Comparison of ENCODE assay signal across 8 mouse cellular contexts in the genomic region with DNA sequence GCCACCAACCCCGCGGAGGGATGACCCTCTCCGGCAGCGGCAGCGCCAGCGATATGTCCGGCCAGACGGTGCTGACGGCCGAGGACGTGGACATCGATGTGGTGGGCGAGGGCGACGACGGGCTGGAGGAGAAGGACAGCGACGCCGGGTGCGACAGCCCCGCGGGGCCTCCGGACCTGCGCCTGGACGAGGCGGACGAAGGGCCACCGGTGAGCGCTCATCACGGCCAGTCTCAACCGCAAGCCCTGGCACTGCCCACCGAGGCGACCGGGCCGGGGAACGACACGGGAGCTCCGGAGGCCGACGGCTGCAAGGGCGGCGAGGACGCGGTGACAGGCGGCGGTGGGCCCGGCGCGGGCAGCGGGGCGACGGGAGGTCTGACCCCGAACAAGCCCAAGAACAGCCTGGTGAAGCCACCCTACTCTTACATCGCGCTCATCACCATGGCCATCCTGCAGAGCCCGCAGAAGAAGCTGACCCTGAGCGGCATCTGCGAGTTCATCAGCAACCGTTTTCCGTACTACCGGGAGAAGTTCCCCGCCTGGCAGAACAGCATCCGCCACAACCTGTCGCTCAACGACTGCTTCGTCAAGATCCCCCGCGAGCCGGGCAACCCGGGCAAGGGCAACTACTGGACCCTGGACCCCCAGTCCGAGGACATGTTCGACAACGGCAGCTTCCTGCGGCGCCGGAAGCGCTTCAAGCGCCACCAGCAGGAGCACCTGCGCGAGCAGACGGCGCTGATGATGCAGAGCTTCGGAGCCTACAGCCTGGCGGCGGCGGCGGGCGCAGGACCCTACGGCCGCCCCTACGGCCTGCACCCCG. TPM values are rescaled to one million over a fixed set of nuclear protein-coding genes. Genes with fewer than 3 reads are reported as not detected.
DNase-seq lines count a peak whose midpoint lies in the region; ATAC-seq lines count a peak whose summit lies in the region.

No protein-coding gene starts in this region.

- peaks cover 50% of the 10 kb centered on the region for H3K27me3 ChIP-seq in forebrain, embryonic 16.5 days (replicated peaks; ENCODE audit: control insufficient read depth, insufficient read depth, low read length)
- H3K27me3 ChIP-seq in neural tube, embryonic 11.5 days (ENCODE audit: control insufficient read depth, insufficient read depth, low read length): peaks cover 92% of the 10 kb centered on the region

- intact Hi-C loops in left cerebral cortex, postnatal 4 days (cut with DNase I): loop anchor here (10.0 kb wide), 1 partner anchor 282 kb away; no protein-coding TSS in a partner anchor
- intact Hi-C loops in left cerebral cortex, postnatal 25 days (cut with DNase I): no loop called here

- H3K4me2 ChIP-seq in forebrain, embryonic 16.5 days (ENCODE audit: low read length): peak overlapping the region; percentile 46
- H3K4me2 ChIP-seq in neural tube, embryonic 11.5 days (ENCODE audit: low read depth): peak overlapping the region; percentile 36

- peak overlapping the region; percentile 27 for H3K4me3 ChIP-seq in brown adipose tissue, adult 24 weeks (ENCODE audit: insufficient read depth, low read depth, low read length)
- H3K4me3 ChIP-seq in forebrain, embryonic 16.5 days (replicated peaks; ENCODE audit: low read length): peak overlapping the region; percentile 34
- peak overlapping the region; percentile 34 for H3K4me3 ChIP-seq in neural tube, embryonic 11.5 days (ENCODE audit: low read depth, low read length)

- peak; percentile 24 for DNase-seq in left cerebral cortex, postnatal 4 days
- DNase-seq in left cerebral cortex, postnatal 25 days (ENCODE audit: low spot score in 2 of 2): no peak
- DNase-seq in kidney, postnatal 10 days: peak; percentile 28
- DNase-seq in neural tube, embryonic 11.5 days (ENCODE audit: low spot score): peak; percentile 58
- DNase-seq in ovary, postnatal 14 days (ENCODE audit: low spot score): no peak
- DNase-seq in right cerebral cortex, adult 18-20 months: no peak

- no peak overlapping the region for H3K27ac ChIP-seq in brown adipose tissue, adult 24 weeks (replicated peaks; ENCODE audit: low read depth, low read length)
- no peak overlapping the region for H3K27ac ChIP-seq in forebrain, embryonic 16.5 days (ENCODE audit: low read length)
- peak overlapping the region; percentile 58 for H3K27ac ChIP-seq in neural tube, embryonic 11.5 days (ENCODE audit: low read depth, low read length)

- H3K9ac ChIP-seq in forebrain, embryonic 16.5 days (replicated peaks; ENCODE audit: low read depth, low read length): peak overlapping the region; percentile 22; the same call in 1 of the 2 replicates
- H3K9ac ChIP-seq in neural tube, embryonic 11.5 days (ENCODE audit: low read length): peak overlapping the region; percentile 42

- no peaks in the 10 kb centered on the region for H3K9me3 ChIP-seq in forebrain, embryonic 16.5 days (ENCODE audit: control insufficient read depth, low read length)
- no peaks in the 10 kb centered on the region for H3K9me3 ChIP-seq in neural tube, embryonic 11.5 days (ENCODE audit: control insufficient read depth, low read length)

- no peaks in the 10 kb centered on the region for H3K36me3 ChIP-seq in forebrain, embryonic 16.5 days (ENCODE audit: control insufficient read depth, insufficient read depth)
- H3K36me3 ChIP-seq in neural tube, embryonic 11.5 days (ENCODE audit: control insufficient read depth, insufficient read depth, low read length): no peaks in the 10 kb centered on the region

- WGBS in forebrain, embryonic 16.5 days: 1% methylated on average over 88 of the region's 92 CpGs
- WGBS in neural tube, embryonic 11.5 days: under 1% methylated on average over 86 of the region's 92 CpGs

- no peaks in the 10 kb centered on the region; the same call in 1 of the 2 replicates for H3K4me1 ChIP-seq in brown adipose tissue, adult 24 weeks (ENCODE audit: control insufficient read depth, insufficient read depth, insufficient read length, low read length)
- H3K4me1 ChIP-seq in forebrain, embryonic 16.5 days (replicated peaks; ENCODE audit: control insufficient read depth, insufficient read depth, low read length): peaks cover 21% of the 10 kb centered on the region
- peaks cover 5% of the 10 kb centered on the region for H3K4me1 ChIP-seq in neural tube, embryonic 11.5 days (ENCODE audit: control insufficient read depth, insufficient read depth, low read length)

- ATAC-seq in forebrain, embryonic 16.5 days: peak; percentile 48
- no peak for ATAC-seq in neural tube, embryonic 11.5 days (ENCODE audit: insufficient read depth, low FRiP score, low TSS enrichment)

RNA-seq across cellular contexts. Expression of a gene that starts 0.7 kb away (rescaled TPM):
- not detected for total RNA-seq in left cerebral cortex, postnatal 4 days (2021)
- not detected for total RNA-seq in left cerebral cortex, postnatal 25 days (2021)
- not detected in 2 replicates for polyA plus RNA-seq in brown adipose tissue, adult 24 weeks (2012; ENCODE audit: insufficient read depth, insufficient read length, missing spikeins)
- 0.10 and 0.14 TPM in 2 replicates for polyA plus RNA-seq in forebrain, embryonic 16.5 days (2015; fragmentation: Nextera tagmentation; extraction: Ambion mirVana)
- polyA plus RNA-seq in neural tube, embryonic 11.5 days (2014; fragmentation: Nextera tagmentation; extraction: Ambion mirVana): 4.2 and 5.6 TPM in 2 replicates

RNA-seq across cellular contexts. Expression of a gene that starts 58.6 kb away (rescaled TPM):
- total RNA-seq in left cerebral cortex, postnatal 4 days (2021): 10 to 100 TPM; 13.1 to 13.5 TPM
- 10 to 100 TPM in 1 of 2 experiments, 1 to 10 TPM in 1; 8.9 to 10.4 TPM for total RNA-seq in left cerebral cortex, postnatal 25 days (2021)
- polyA plus RNA-seq in brown adipose tissue, adult 24 weeks (2012; ENCODE audit: insufficient read depth, insufficient read length, missing spikeins): 2.4 and 3.6 TPM in 2 replicates
- polyA plus RNA-seq in forebrain, embryonic 16.5 days (2015; fragmentation: Nextera tagmentation; extraction: Ambion mirVana): 9.1 and 10.7 TPM in 2 replicates
- polyA plus RNA-seq in neural tube, embryonic 11.5 days (2014; fragmentation: Nextera tagmentation; extraction: Ambion mirVana): 16.4 and 17.4 TPM in 2 replicates

Comparison
In these comparisons a context has a peak if more than half of its experiments do, and no peak if none do; other contexts are left out.
1. DNase-seq: peak in left cerebral cortex, postnatal 4 days (single experiment), kidney, postnatal 10 days (single experiment) and neural tube, embryonic 11.5 days (single experiment); none in left cerebral cortex, postnatal 25 days (0 of 2), ovary, postnatal 14 days (single experiment) and right cerebral cortex, adult 18-20 months (single experiment).
2. Peak in every context shown above with its lines, with median percentiles within 50 percentile points of each other: H3K4me3 ChIP-seq.